Mouse (Mus musculus) splenic B cell, adult 2 months (primary cell): ENCODE measurements around the gene Flot2.

ENCODE experiments used
- DNase-seq: peaks from one replicate; pipeline ENCODE4 v3.0.0-alpha.2; 2011; ENCODE audit warnings: low read depth, low spot score
- H3K27me3 ChIP-seq: 2 replicates; pipeline ENCODE4 v1.6.1; 2012; ENCODE audit warnings: mild to moderate bottlenecking, low read length, moderate library complexity, mixed read lengths; ENCODE audit not compliant: control insufficient read depth, poor library complexity, insufficient read depth, severe bottlenecking
- H3K36me3 ChIP-seq: 2 replicates; pipeline ENCODE4 v1.6.1; 2012; ENCODE audit warnings: mild to moderate bottlenecking, low read length, moderate library complexity, mixed read lengths; ENCODE audit not compliant: control insufficient read depth, poor library complexity, insufficient read depth, severe bottlenecking

The Flot2 gene

GRCm38 (mm10) chr11:78037831-78038752 is at the start of gene Flot2:
Flot2 (plus strand) TSS chr11:78037931.
- DNase-seq: peak; percentile 51
- H3K36me3 ChIP-seq: no peaks in the 10 kb centered on the region

GRCm38 (mm10) chr11:77989071-77989690 is 48.5 kb upstream of the Flot2 start:
- Histone ChIP-seq H3K36me3 (peaks cover 3% of the 10 kb centered on the region; the same call in 1 of the 2 replicates), H3K27me3 (no peaks in the 10 kb centered on the region)
- DNase-seq: no peak

More at GRCm38 (mm10) chr11:78037831-78038752, at the start of gene Flot2:
- no peaks in the 10 kb centered on the region for H3K27me3 ChIP-seq

- DNase-seq: no peak
- no peaks in the 10 kb centered on the region; the same call in 1 of the 2 replicates for H3K27me3 ChIP-seq
Observed at GRCm38 (mm10) chr11:77995556-77995955, 42.2 kb upstream of the Flot2 start.

GRCm38 (mm10) chr11:78006446-78006845 is 31.3 kb upstream of the Flot2 start:
- DNase-seq: no peak
- H3K36me3 ChIP-seq: peaks cover 9% of the 10 kb centered on the region

More at GRCm38 (mm10) chr11:77995556-77995955, 42.2 kb upstream of the Flot2 start:
- peaks cover 2% of the 10 kb centered on the region for H3K36me3 ChIP-seq

GRCm38 (mm10) chr11:78019676-78020075 is 18.1 kb upstream of the Flot2 start:
- H3K36me3 ChIP-seq: peaks cover 20% of the 10 kb centered on the region
- DNase-seq: peak; percentile 86

More at GRCm38 (mm10) chr11:78006446-78006845, 31.3 kb upstream of the Flot2 start:
- H3K27me3 ChIP-seq: no peaks in the 10 kb centered on the region

GRCm38 (mm10) chr11:78023607-78024006 is 14.1 kb upstream of the Flot2 start:
- DNase-seq: peak; percentile 64
- Histone ChIP-seq H3K27me3 (no peaks in the 10 kb centered on the region), H3K36me3 (peaks cover 20% of the 10 kb centered on the region)

More at GRCm38 (mm10) chr11:78019676-78020075, 18.1 kb upstream of the Flot2 start:
- no peaks in the 10 kb centered on the region for H3K27me3 ChIP-seq

- no peaks in the 10 kb centered on the region for H3K27me3 ChIP-seq
- DNase-seq: no peak
- H3K36me3 ChIP-seq: peaks cover 10% of the 10 kb centered on the region
Observed at GRCm38 (mm10) chr11:78029240-78029639, 8.5 kb upstream of the Flot2 start.

- Histone ChIP-seq H3K27me3 (no peaks in the 10 kb centered on the region), H3K36me3 (peaks cover 6% of the 10 kb centered on the region; the same call in 1 of the 2 replicates)
- no peak for DNase-seq
Observed at GRCm38 (mm10) chr11:78030600-78030999, 7.1 kb upstream of the Flot2 start.

- no peak for DNase-seq
- no peaks in the 10 kb centered on the region for H3K27me3 ChIP-seq
Observed at GRCm38 (mm10) chr11:78031389-78031788, 6.3 kb upstream of the Flot2 start.

GRCm38 (mm10) chr11:78031947-78032808 is 5.6 kb upstream of the Flot2 start, which contains the start of gene Dhrs13:
Dhrs13 (plus strand) TSS chr11:78032280.
- no peaks in the 10 kb centered on the region for H3K27me3 ChIP-seq
- DNase-seq: peak; percentile 87
- H3K36me3 ChIP-seq: 0 out of 2 replicates have a peak, but pooled peaks cover 2% of the 10 kb centered on the region

More at GRCm38 (mm10) chr11:78031389-78031788, 6.3 kb upstream of the Flot2 start:
- peaks cover 4% of the 10 kb centered on the region; the same call in 1 of the 2 replicates for H3K36me3 ChIP-seq

- Histone ChIP-seq H3K27me3 (no peaks in the 10 kb centered on the region), H3K36me3 (no peaks in the 10 kb centered on the region)
- DNase-seq: no peak
Observed at GRCm38 (mm10) chr11:78032809-78033195, 4.9 kb upstream of the Flot2 start.

GRCm38 (mm10) chr11:78033931-78034617 is 3.7 kb upstream of the Flot2 start:
- H3K27me3 ChIP-seq: no peaks in the 10 kb centered on the region
- H3K36me3 ChIP-seq: no peaks in the 10 kb centered on the region
- DNase-seq: no peak

- DNase-seq: no peak
- H3K27me3 ChIP-seq: no peaks in the 10 kb centered on the region
- H3K36me3 ChIP-seq: no peaks in the 10 kb centered on the region
Observed at GRCm38 (mm10) chr11:78036791-78037190, 940 bp upstream of the Flot2 start.

- Histone ChIP-seq H3K27me3 (no peaks in the 10 kb centered on the region), H3K36me3 (no peaks in the 10 kb centered on the region)
- no peak for DNase-seq
Observed at GRCm38 (mm10) chr11:78040878-78041277, 3.1 kb downstream of the Flot2 start.
